Mouse (Mus musculus) megakaryocyte progenitor cell, adult 5-6 weeks (primary cell): ENCODE measurements around the gene Gbx2. TPM values are rescaled to one million over a fixed set of nuclear protein-coding genes. Genes with fewer than 3 reads are reported as not detected.
A peak's percentile ranks its signal among the peaks of the same experiment; 100 is the strongest.

Experiments
- ATAC-seq: replicated peaks from 2 replicates; pipeline ENCODE4 v1.8.0; 2016; ENCODE audit warnings: mild to moderate bottlenecking, moderate TSS enrichment, inconsistent platforms; ENCODE audit not compliant: poor library complexity
- total RNA-seq, 2 experiments: library from RNA; stranded (forward) in 1 of 2; stranded (reverse) in 1 of 2; fragments of 157-497, 149-512 nt in 1 of 2; fragments of 200-1000 nt in 1 of 2; gene quantifications; 2 replicates each; pipeline versions ENCODE4 v1.2.3 to v1.2.4; 2015 to 2017

The Gbx2 gene
- total RNA-seq (2015) (1.0 TPM in 2 replicates), total RNA-seq (2017) (0.12 and 0.98 TPM in 2 replicates)

GRCm38 (mm10) chr1:89931120-89931519, at the start of gene Gbx2:
Gbx2 (minus strand) TSS chr1:89931179.
- peak; percentile 81 for ATAC-seq

GRCm38 (mm10) chr1:89977261-89977660, 46.3 kb upstream of the Gbx2 start:
- ATAC-seq = no peak

GRCm38 (mm10) chr1:89976411-89976810, 45.4 kb upstream of the Gbx2 start:
- ATAC-seq = no peak

GRCm38 (mm10) chr1:89974541-89974940, 43.6 kb upstream of the Gbx2 start:
- ATAC-seq = no peak

GRCm38 (mm10) chr1:89971848-89972247, 40.9 kb upstream of the Gbx2 start:
- no peak for ATAC-seq

GRCm38 (mm10) chr1:89969714-89970110, 38.7 kb upstream of the Gbx2 start:
- no peak for ATAC-seq

DNA sequence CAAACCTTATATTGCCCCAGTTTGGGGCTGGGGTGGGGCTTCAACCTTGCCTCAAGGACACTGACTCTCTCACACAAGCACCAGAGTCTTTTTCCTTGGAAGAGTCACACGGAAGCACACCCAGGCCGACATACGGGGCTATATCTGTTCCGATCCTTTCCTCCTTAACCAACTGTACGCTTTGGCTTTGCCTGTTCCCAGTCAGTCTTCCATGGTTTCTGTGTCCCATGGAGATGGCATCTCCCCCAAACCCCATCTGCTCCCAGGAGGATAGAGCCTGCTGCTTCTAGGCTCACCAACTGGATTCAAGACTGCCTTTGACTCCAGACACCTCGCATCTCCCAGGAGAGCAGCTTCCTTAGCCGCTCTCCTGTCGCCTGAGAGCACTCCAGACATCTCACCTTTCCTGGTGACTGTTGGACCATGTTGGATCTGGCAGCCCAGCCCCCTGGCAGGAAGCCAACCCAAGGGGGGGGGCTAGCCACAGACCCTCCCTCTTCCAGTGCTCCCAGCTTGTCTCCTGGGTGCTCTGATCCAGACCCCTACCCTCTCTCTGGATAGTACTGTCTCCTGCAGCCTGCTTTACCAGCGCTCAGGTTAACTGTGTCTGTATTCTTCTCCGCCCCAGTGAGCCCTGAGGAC, 38.2 kb upstream of the Gbx2 start:
- ATAC-seq = no peak

GRCm38 (mm10) chr1:89968111-89968851, 37.3 kb upstream of the Gbx2 start:
- ATAC-seq = no peak

- no peak for ATAC-seq
Observed at GRCm38 (mm10) chr1:89967585-89967984, 36.6 kb upstream of the Gbx2 start.

GRCm38 (mm10) chr1:89964426-89964825, 33.4 kb upstream of the Gbx2 start:
- no peak for ATAC-seq

DNA sequence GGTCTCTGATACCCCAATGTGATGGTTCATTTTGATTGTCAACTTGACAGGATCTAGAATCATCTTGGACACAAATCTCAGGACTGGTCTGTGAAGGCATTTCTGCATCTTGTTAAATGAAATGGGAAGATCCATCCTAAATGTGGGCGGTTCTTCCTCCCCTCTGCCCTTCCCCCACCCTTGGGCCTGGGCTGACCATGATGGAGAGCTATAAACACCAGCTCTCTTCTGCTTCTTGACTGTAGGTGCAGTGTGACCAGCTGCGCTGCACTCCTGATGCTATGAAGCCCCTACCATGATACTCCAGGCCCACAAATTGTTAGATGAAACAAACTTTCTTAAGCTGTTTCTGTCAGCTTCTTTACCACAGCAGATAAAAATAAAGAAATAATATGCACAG, 32.3 kb upstream of the Gbx2 start:
- ATAC-seq = no peak

- no peak for ATAC-seq
Observed at GRCm38 (mm10) chr1:89962092-89962491, 31.1 kb upstream of the Gbx2 start.

GRCm38 (mm10) chr1:89959393-89959792, 28.4 kb upstream of the Gbx2 start:
- no peak for ATAC-seq

DNA sequence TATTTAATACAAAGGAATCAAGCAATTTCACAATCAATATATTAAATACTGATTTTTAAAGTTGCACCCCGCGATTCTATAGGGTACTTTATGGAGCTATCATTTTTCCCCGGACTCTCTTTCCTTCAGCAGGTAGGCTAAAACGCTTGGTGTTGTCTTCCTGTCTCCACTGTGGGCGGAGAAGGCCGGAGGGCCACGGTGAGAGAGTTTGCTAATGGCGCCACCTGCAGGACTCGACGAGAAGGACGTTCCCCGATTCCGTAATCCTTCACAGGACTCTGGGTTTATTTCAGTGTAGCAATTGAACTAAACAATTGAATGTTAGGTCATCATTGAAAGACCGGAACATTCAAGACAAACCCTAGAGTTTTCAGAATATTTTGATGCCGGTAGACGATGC, 12.2 kb upstream of the Gbx2 start:
- ATAC-seq = peak; percentile 78

GRCm38 (mm10) chr1:89942395-89942976, 11.5 kb upstream of the Gbx2 start:
- no peak for ATAC-seq

DNA sequence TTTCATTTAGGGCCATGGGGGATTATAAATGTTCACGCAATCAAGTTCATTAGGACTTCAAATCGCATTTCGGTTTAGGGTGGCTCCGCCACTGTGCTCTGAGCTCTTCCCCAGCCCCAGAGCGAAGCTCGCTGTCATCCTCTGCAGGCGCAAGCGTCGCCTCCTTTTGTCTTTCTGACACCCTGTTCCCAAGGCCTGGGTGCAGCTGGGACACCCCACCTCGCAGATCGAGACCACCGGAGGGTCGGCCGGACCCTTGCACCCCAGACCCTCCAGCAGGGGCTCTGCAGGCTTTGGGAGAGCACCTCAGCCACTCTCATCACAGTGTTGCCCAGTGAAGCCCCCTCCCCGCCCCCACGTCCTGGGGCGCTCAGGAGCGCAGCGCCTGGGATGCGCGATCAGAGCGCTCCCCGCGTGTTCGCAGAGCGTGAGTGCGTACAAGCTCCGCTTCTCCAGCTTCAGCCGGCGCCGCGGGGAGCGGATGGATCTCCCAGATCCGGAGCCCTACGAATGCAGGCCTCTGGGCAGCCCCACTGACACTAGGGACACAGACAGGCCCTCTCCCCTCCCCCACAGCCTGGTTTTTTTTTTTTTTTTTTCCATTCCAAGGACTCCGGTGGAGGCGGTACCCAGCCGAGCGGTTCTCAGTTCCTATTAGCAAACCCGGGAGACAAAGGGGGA, 10.9 kb upstream of the Gbx2 start:
- ATAC-seq = no peak

GRCm38 (mm10) chr1:89940961-89941524, 10.1 kb upstream of the Gbx2 start:
- ATAC-seq = no peak

GRCm38 (mm10) chr1:89939981-89940726, 9.2 kb upstream of the Gbx2 start:
- ATAC-seq = peak; percentile 89

DNA sequence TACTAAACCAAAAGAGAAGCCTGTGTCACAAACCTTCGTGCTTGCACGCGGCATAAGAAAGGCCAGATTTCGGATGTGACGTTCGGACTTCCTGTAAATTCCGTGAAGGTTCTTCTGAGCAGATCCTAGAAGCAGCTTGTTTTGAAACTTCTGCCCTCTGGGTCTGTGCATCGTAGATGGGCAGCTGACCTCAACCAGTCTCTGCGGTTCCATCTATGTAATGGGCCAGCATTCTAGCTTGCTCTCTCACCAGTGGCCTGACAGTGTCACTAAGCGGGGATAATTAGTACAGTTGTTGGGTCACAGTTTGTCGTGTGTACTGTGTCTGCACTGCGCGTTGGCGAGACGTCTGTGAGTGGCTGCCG, 8.6 kb upstream of the Gbx2 start:
- ATAC-seq = peak; percentile 10; the same call in 1 of the 2 replicates

- ATAC-seq = peak; percentile 51
Observed at GRCm38 (mm10) chr1:89938884-89939595, 8.1 kb upstream of the Gbx2 start.
